Mouse (Mus musculus) gastrocnemius, postnatal 10 days (tissue): Measurements from ENCODE around the gene Dolpp1. TPM values are rescaled to one million over a fixed set of nuclear protein-coding genes. Genes with fewer than 3 reads are reported as not detected.

Experiments used
- DNase-seq: peaks from one replicate; pipeline ENCODE4 v3.0.0; 2021; ENCODE audit warnings: mixed read lengths
- total RNA-seq, 2 experiments: library from RNA; stranded (reverse); gene quantifications; 2 replicates each; pipeline ENCODE4 v1.2.3; 2021

The Dolpp1 gene
- total RNA-seq, 2 experiments from 2014 or later, result 10.9 to 14.3 TPM

DNA sequence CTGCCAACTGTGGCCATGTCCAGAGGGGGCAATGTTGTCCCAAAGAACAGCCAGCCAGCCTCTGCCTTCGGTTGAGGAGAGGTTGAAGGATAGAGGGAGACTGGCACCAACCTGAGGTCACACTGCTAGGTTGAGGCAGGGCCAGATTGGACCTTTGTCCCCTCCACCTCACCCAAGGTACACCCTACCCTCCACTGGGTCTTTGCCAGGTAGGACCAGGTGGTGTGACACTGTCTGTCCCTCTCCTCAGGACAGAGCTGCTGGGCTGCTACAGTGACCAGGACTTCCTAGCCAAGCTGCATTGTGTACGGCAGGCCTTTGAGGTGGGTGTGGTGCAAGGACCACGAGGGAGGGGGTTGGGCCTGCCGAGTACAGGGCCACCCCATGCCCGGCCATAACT is 14.3 kb upstream of the Dolpp1 start:
- no peak for DNase-seq

DNA sequence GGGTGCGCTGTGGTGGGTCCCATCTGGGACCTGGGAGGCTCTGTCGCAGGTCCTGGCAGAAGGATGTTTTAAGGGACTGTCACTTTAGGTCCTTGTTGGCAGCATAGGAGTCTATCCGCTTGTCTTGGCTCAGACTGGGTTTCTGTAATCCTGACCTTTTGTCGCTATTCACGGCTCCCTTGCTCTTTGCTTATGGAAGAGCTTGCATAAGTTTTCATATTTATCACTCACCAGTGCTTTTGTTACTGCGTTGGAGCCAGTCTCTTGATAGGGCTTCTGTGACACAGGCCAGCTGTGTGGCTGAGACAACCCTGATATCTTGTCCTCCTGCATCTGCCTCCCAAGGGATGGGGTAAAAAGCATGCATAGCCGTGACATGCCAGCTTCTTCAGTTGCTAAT is 12.7 kb upstream of the Dolpp1 start:
- no peak for DNase-seq

DNA sequence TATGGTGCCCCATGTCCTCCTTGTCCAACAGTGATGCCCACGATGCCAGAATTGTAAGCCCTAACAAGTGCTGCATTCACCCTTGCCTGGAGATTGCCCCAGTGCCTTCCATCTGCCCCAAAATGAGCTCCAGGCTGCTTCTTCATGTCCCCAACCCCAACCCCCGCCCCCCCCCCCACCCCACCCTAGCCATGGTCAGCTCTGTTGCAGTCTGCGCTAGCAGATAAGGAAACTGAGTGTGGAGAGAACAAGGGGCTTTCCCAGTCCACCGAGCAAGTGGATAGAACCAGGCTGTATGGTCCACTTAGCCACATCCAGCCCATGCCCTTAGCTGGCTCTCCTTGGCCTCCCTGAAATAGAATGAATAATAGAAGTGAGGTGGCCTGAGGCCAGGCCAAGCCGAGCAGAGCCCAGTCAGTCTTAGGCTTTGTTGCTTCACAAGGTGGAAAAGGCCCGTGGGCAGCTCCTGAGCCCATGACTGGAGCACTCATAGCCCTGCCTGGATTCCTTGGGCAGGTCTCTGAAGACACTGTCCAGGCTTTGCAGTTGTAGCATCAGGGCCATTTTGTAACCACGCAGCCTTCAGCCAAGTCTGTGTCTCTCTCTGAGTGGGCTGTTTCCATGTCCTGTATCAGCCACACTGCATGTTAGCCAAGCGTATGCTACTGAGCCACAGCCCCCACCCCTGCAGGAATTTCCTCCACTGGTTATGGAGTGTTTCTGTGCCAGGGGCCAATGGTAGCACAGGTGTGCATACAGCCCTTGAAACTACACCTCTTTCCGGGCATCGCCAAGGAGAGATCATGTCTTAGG is 11.3 kb upstream of the Dolpp1 start:
- DNase-seq, result no peak

DNA sequence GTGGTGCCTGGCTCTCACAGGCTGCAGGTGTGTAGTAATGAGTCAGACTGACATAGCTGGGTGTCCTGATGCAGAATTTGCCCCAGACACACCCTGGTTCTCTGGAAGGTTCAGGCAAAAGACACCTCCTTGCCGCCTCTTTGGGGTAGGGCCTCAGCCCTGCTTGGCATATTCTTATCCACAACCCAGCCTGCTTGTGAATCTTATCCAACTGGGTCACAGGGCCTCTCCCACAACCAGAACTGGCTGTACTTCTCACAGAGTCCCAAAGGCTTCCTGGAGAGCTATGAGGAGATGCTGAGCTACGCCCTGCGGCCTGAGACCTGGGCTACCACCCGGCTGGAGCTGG is 10.7 kb upstream of the Dolpp1 start:
- no peak for DNase-seq

DNA sequence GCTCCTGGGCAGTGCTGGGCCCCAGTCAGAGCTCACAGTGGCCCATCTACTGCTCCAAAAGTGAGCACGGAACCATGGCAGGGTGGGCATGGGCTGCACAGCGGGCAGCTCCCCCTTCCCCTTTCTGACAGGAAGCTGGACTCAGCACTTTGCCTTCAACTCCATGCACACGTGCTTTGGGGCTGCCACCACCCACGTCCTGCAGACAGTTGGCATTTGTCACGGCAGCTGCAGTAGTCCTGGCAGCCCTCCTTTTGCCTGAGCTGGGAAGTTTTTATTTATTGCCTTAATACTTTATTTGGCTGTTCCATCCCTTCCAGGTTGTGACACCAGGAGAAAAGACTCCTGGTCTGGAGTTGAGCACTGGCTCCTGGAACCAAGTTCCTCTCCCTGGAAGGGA is 7.2 kb upstream of the Dolpp1 start:
- DNase-seq, result no peak

DNA sequence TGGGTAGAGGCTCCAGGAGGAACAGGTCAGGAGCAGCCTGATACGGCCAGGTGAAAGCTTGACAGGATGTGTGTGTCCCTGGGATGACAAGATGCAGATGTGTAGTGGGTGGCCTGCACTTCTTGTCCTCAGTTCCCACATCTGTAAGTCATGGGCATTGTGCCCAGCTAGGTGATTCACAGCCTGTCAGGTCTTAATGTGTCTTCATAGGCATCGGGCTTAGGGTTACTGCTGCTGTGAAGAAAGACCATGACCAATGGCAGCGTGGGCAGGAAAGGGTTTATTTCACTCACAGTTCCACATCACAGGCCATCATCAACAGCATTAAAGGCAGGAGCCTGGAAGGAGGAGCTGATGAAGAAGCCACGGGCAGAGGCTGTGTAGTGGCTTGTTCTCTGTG is 6.5 kb upstream of the Dolpp1 start:
- no peak for DNase-seq

DNA sequence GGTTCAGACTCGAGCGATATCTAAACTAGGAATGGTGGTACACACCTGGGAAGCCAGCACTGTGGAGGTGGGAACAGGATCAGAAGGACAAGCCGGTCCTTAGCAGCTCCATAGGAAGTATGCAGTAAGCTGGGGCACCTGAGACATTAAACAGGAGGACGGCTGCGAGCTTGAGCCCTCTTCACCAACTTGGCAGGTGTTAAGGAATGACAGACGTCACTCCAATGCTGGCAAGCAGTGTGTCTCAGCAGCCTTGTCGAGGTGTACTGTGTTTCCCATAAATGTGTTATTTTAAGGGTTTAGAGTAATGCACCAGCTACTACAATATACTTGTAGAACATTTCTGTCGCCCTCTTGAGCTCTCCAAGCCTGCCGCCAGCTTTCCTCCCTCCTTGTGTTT is 5.1 kb upstream of the Dolpp1 start:
- DNase-seq, result no peak

DNA sequence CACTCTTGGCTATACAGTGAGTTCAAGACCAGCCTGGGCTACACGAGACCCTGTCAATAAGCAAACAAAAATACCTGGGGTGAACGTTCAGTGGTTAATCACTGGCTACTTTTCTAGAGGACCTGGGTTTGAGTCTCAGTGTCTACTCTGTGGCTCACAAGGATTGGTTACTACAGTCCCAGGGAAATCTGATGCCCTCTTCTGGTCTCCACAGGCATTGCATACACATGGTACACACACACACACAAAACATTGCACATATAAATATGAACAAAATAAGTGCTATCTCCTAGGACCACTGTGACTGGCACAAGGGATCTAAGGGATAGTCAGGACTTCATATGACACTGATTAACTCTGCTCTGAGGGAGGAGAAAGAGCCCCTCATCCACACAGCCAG is 3.1 kb upstream of the Dolpp1 start:
- DNase-seq, result no peak

DNA sequence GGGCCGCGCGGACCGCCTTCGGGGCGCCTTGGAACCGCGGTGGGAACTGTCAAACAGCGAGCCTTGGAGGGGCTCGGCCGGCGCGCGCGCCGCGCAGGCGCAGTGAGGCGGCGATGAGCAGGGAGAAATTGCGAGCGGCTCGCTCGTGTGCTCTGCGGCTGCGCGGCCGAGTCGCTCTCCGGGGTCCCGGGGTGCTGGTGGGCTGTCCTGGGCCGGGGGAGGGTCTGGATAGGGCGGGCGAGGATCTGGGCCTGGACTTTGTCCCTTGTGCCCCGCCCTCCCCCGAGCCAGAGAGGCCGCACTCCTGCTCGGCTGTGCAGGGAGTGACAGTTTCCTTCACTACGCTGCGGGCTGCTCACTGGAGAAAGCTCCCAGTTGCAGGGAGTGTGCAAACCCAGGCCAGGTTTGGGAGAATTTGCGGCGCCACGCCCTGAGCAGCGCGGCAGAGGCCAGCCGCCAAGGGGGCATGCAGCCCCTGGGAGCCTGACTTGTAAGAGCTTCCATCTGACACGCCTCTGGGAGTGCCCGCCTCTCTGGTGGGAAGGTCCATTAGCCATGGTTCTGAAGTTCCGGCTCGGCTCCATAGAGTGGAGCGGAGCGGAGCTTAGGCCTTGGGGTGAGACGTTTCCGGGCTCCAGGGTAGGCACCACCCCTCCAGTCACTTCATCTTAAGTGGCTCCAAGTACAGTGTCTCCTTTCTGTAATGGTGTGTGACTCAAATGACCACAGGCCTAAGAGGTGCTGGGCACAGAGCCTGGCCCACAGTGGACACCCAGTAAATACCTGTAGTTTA is 719 bp downstream of the Dolpp1 start:
- peak; percentile 85 for DNase-seq

DNA sequence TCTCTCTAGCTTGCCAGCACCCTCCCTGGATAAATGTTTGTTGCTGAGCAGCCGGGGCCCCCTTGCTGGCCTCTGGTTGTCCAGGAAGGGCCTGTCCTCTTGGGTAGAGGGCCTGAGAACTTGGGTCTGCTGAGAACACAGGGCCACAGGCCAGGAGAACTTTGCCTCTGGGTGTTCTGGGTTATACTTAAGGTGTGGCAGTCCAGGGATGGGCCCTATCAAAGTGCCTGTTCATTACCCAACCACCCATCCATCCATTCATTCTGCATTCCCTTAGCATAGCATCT is 1.3 kb downstream of the Dolpp1 start:
- no peak for DNase-seq

DNA sequence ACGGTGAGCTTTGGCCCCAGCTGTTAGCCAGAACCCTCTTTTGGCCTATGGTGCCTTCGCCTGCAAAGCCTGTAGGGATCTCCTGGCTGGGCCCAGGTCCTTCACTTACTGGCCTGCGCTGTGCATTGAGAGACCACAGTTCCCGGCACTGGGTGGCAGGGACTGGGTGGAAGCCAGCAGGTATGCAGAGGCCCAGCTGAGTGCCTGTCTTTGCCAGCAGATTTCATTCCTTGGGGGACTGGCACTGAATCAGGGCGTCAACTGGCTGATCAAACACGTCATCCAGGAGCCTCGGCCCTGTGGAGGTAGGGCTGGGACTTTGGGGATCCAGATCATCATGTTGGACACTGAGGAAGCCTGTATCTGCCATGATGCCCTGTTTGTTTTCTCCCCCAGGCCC is 3.7 kb downstream of the Dolpp1 start:
- DNase-seq, result no peak

DNA sequence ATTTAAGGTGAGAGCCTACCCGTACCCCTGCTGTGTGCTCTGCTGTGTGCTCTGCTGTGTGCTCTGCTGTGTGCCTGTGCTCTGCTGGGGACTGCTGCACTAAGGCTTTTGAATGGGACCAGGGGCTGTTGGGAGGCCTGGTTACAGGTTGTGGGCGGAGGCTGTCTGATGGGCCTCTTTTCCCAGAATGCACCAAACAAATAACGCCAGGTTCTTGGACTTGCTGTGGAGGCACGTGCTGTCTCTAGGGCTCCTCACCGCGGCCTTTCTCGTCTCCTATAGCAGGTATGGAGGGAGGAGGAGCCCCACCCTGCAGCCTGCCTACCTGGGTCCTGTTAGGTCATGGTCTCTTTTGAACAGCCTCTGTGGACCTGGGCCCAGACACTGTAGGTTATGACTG is 4.2 kb downstream of the Dolpp1 start:
- DNase-seq, result no peak

DNA sequence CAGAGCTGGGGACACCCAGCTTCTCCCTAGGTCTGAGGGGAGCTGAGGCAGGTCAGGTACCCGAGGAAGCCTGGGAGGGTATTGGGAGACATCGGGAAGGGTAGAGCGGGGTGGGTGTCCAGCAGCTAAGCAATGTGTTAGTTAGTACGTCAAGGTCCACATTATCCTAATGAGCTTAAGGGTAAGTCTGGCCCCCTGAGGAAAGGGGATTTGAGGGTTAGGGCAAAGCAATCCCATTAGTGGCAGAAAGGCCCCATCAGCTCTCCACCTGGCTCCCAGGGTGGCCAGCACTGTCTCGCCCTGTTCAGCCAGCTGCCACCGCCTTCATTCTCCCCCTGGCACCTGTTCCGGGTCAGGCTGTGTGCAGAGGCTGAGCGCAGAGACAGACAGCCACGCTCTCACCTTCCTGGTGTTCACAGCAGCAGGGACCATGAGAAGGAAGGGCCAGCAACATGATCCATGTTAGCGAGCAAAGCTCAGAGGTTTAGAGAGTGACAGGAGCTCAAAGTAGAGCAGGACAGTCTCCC is 6.0 kb downstream of the Dolpp1 start:
- DNase-seq, result no peak

DNA sequence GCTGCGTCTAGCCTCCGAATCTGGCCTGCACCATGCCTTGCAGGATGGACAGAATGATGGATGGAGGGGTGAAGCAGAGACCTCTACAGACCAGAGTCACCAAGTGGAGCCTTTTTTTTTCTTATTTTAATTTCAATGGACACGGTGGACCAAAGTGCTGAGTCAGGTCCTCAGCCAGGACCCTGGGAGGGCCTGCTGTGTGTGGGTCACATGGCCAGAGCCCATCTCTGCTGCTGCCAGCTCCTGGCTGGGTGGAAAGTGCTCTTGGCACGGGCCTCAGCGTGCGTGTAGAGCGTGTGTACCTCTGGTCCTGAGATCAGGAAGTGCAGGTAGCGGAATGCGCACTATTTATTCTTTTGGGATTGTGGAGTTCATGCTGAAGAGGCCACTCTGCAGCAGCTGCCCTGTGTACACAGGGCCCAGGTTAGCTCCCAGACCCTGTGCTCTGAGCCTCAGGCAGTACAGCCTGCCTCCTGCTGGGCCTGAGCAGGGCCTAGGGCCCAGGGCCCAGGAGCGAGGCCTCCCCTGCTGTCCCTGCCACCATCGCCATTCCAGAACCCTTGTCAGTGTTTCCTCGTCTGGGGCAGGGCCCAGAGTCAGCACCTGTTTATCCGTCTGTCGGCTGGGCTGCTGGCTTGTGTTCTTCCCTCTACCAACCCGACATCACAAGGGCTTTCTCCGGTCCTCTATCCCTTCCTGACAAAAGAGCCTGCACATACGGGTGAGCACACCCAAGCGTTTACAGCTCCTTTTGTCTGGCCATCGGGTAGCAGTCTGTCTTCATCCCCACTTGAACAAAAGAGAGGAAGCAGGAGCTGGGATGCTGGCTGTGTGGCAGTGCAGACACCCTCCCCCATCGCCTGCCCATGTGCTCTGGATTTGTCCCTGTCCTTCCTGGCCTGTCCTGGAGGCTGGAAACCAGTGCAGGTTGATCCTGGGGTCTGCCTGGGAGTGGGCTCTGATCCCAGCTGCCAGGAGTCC is 7.4 kb downstream of the Dolpp1 start:
- no peak for DNase-seq

DNA sequence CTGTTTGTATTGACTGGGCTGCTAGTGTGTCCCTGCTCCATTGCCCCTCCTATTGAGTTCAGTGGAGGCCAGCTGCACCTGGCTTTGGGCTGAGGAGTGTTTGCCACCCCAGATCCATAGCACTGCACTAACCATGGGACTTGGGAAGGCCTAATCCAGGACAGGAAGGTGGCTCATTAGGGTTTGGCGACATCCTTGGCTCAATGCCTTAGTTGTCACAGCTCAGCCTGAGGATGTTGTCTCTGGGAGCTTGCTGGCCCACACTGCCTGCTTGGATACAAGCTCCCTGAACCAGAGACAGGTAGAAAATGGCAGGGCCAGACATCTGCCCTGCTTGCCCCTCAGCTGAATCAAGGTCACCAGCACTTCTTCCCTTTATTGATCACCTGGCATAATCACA is 9.5 kb downstream of the Dolpp1 start:
- no peak for DNase-seq

DNA sequence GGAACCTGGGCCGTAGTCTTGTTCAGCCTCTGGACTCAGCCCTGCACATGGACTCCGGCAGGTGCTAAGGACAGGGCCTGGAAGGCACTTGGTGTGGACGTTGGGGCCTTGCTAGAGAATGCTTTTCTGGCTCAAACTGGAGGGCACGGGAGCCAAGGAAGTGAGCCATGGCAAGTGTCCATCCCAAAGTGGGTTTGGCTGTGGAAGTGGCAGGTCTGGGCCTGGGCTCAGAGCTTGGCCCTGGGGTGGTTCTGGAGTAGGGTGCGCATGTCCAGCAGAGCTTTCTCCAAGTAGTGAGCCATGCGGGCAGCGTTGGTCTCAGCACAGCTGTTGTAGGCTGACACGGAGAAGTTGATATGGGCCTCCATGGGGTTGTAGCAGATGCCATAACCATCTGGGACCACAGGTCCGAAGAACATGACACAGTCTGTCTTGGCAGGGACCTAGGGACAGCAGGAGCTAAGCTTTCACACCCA is 10.3 kb downstream of the Dolpp1 start:
- DNase-seq, result peak; percentile 64

DNA sequence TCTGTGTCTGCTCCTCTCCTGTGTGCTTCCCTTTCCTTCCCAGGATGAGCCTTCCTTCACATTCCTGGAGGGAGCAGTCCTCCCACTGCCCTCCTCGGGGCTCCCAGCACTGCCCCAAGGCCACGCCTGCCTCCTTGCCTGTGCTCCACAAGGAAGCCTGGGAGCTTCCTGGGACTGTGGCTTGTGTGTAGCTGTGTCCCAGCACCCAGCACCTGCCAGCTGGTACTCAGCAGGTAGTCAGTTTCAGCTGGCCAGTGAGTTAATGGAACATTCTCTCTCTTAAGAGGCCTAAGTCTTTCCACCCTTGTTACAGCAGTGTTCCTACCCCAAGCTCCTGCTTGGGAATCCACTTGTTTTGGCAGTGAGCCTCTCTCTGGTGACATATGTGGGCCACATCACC is 10.8 kb downstream of the Dolpp1 start:
- no peak for DNase-seq

DNA sequence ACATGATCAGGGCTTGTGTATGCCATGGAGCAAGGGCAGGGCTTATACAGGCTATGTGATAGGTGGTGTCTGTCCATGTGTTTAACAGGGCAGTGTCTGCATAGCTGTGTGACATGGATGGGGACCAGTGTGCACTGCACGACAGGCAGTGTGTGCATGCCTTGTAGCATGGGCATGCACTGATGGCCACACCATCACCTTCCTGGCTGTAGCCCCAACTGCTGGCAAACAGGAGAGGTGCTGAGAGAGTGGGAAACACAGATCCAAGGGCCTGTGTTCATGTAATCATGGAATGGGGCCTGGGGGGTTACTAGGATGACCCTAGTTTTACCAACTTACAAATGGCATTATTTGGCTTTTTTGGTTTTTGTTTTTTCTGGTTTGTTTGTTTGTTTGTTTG is 11.8 kb downstream of the Dolpp1 start:
- DNase-seq, result no peak

DNA sequence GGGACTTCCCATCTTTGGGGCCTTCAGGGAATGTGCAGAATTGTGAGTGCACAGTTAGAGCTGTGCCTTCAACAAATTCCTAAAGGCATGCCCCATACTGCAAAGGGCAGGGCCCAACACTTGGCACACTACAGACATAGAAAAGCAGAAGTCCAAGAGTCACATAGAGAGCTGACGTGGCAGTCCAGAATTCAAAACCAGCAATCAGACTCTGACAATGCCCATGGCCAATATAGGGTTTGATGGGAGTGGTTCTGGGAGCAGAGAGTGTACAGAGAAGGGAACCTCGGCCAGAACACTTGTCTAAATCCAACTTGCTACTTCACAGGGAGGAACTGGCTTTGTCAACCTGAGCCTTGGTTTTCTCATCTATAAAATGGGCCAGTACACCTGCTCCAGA is 15.2 kb downstream of the Dolpp1 start:
- no peak for DNase-seq

DNA sequence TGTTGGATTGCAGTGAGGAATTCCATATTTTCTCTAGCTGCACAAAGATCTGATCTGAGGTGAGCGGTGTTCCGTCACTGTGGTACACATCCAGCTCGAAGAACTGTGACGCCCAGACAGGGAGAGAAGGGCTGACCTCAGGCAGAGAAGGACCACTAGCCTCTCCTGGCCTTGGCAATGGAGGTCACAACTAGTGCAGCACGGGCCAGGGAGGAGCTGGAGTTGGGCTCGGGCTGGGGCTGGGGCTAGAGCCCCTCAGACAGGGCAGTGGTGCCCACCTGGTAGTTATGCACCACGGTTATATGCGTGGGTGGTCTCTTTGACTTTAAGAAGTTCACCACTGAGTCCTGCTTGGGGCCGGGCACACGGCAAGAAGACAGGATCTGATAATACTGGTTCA is 15.7 kb downstream of the Dolpp1 start:
- DNase-seq, result no peak

DNA sequence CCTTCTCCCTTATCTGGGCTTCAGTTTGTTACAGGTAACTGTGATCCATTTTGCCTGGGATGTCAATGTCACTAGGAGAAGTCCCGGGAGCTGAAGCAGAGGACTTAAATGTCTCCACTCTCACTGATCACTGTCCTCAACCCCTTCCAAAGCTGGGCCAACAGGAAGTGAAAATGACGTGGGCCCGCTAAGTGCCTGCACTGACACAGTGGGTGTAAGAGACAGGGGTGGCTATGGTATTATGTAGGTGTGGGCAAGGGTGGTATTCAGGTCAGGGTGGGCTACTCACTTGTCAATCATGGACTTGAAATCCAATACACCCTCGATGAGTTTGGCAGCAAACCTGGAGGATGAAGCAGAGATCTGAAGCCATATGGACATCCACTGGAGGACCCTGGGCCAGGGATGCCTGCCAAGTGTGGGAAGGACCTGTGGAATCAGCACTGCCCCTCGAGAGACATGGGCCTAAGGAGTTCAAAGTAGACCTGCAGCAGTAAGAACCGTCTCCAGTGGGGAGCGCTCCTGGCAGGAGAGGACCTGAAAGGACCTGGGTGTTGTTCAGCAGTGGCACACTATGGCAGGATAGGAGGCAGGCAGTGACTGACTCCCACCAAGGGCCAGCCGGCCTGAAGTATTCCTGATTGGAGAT is 16.5 kb downstream of the Dolpp1 start:
- DNase-seq, result no peak
